Mouse (Mus musculus) thymus, postnatal 14 days (tissue): ENCODE data around the gene Cxcr1.
"Not testable (repeated sequence)": the region's sequence is repeated elsewhere in the genome, so short reads cannot be mapped to it uniquely, and the experiment has no call there.

ENCODE experiments used
- DNase-seq: peaks from one replicate; pipeline ENCODE4 v3.0.0; 2021

Cxcr1 gene

DNA sequence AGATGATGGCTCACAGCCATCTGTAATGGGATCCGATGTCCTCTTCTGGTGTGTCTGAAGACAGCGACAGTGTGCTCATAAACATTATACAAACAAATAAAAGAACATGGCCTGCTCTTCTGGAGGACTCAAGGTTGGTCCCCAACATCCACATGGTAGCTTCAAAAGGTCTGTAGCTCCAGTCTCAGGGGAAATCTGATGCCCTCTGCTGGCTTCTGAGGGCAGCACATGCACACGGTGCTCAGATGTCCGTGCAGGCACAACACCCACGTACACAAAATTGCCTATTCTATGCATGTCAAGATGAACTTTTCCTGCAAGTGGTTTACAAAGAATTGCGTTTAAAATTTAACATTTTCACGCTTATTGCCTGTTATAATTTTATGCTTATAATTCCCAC lies 1.5 kb upstream of the Cxcr1 start:
- peak; percentile 42 for DNase-seq

DNA sequence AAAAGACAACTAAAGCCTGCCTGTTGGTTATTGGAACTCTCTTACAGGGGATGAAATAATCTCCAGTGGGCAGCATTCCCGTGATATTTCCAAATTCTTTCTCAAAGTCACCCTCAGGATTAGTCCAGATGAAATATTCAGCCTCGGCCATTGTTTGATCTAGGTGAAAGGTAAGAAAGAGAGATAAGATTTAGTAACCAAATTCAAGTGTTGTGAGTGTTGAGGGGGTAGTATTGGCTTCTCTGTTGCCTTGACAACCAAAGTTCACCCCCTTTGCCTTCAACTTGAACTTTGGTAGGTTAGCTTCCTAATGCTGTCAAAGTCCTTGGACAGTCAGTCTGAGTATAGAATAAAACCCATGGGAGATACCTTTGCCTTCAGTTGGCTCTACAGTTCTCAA lies 1.7 kb downstream of the Cxcr1 start:
- no peak for DNase-seq

GRCm38 (mm10) chr1:74190471-74190870 lies 4.0 kb downstream of the Cxcr1 start:
- DNase-seq: no peak

GRCm38 (mm10) chr1:74183006-74183405 lies 11.4 kb downstream of the Cxcr1 start:
- no peak for DNase-seq

- DNase-seq: no peak
These were observed 13.0 kb downstream of the Cxcr1 start for GRCm38 (mm10) chr1:74181462-74181861.

DNA sequence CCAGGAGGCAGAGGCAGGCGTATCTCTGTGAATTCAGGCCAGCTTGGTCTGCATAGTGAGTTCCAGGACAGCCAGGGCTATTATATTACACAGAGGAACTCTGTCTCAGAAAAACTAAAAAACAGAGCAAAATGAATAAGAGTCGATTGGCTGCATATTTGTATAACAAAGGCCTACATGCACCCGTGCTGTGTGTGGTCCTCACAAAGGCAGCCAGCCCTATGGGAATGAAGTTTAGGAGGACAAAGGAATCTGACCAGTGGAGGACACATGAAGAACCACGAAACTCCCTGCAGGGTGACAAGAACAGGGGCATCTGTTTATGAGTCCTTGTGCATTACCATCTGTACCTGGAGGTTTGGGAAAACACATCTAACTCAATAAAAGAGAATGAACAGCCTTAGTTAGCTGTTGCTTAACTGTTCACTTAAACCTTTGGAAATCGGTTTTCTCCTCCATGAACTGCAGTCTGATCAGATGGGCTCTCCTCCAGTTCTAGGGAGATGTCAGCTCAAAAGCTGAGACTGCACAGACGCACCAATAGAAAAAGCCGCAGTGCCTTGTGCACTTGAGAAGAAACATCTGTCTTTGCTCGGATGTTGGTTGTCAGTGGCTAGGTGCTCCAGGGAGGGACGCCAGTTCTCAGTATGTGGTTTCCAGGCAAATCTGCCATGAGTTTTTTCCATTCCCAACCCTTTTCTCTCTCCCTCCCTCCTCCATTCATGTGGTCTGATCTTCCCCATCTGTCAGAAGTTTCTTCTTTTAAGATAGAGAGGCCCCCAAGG lies 14.6 kb downstream of the Cxcr1 start:
- DNase-seq: no peak

DNA sequence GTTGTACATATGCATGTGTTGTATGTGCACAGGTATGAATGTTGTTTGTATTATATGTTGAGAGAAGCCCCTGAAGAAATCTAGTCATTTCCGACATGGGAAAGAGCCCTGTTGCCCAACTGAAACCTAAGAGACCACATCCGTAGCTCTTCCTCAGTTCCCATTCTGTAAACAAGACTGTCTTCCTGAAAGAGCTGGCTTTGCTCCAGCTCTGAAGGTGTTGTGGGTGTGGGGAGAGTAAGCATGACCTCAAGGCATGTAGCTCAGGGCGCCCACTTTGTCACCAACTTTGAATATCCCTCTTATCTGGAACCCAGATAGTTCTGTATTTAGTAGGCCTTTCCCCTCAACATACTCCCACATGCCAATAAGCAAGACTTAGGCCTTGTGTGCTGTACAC lies 15.8 kb downstream of the Cxcr1 start:
- no peak for DNase-seq

DNA sequence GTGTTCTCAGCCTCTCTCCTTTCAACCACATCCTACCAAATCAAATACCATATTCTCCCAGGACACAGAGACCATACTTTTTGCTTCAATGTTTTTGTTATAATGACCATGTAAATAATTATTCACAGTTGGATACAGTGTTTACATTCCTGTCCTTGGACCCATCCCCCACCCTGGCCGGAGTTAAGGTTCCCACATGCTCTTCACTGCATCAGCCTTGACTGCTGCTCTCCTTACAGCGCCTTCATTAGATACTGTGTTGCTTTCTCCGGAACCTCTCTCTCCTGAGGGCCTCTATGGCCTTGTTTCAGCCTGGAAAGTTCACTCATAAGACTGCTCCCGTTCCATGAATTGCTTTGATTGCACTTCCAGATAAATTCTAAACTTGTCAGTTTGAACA lies 18.7 kb downstream of the Cxcr1 start:
- DNase-seq: no peak

GRCm38 (mm10) chr1:74172722-74173121 lies 21.7 kb downstream of the Cxcr1 start:
- DNase-seq: no peak

GRCm38 (mm10) chr1:74169721-74170120 lies 24.7 kb downstream of the Cxcr1 start:
- DNase-seq: no peak

GRCm38 (mm10) chr1:74167136-74167535 lies 27.3 kb downstream of the Cxcr1 start:
- DNase-seq: no peak

- no peak for DNase-seq
These were observed 34.4 kb downstream of the Cxcr1 start for GRCm38 (mm10) chr1:74160036-74160435.

GRCm38 (mm10) chr1:74159613-74160012 lies 34.8 kb downstream of the Cxcr1 start:
- not testable (repeated sequence) for DNase-seq

- DNase-seq: no peak
These were observed 38.0 kb downstream of the Cxcr1 start for GRCm38 (mm10) chr1:74156381-74156910.

DNA sequence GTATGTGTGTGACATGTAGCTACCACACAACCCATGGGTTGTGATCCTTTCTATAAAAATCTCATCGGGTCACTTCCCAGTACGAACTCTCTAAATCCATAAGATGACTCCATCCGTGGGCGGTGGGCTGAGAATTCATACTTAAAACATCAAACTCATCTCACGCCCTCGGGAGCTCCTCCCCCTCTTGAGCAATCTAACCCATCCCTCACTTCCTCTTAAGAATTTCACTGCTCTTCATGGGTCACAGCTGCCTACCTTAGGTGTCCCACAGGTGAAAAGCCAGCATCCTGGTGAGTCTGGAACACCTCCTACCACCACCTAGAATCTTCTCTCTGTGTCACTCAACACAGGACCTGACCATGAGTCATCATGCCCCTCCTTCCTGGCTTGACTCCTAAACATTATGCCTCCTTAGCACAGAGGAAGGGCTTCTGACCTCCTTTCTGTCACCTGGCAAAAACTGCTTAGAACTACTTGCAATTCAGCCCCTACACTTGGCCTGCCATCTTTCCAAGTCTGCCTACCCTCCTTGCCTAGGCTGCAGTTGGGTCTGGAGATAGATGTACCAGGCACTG lies 38.9 kb downstream of the Cxcr1 start:
- DNase-seq: no peak

DNA sequence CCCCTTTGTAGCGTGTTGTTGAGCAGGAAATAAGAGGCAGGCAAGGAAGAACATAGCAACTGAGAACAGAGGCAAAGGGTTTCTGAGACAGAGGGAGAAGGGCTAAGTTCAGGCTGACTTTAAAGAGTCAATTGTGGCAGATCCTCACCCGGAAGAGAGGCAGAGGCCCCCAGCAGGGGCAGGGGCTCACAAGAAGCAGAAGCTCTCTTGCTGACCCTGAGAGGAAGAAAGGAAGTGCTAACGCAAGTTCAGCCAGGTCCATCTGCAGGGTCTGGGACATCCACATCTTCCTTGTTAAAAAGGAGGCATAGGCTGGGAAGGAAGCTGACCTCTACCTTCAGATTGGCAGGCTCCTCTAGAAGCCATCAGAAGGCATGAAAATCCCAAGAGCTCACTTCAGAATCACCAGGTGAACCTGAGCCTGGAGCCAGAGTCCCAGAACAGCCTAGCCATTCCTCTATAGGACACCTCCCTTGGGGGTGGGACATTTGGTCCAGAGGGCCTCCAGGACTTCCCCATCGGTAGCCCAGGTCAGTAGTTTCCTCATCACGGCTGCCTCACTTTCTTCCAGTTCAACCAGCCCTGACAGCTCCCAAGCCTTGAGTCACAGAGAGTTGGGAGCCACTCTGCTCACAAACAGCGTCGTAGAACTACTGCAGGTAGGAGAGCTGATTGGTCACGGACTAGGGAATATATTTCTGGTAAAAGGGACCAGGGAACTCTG lies 40.8 kb downstream of the Cxcr1 start, which contains the start of gene Cxcr2:
TSS of gene Cxcr2 (plus strand) at position 529 of the 724 bp plus-strand sequence.
- DNase-seq: peak; percentile 49

- no peak for DNase-seq
These were observed 43.3 kb downstream of the Cxcr1 start for GRCm38 (mm10) chr1:74151091-74151490.

- no peak for DNase-seq
These were observed 44.3 kb downstream of the Cxcr1 start for GRCm38 (mm10) chr1:74150101-74150500.

DNA sequence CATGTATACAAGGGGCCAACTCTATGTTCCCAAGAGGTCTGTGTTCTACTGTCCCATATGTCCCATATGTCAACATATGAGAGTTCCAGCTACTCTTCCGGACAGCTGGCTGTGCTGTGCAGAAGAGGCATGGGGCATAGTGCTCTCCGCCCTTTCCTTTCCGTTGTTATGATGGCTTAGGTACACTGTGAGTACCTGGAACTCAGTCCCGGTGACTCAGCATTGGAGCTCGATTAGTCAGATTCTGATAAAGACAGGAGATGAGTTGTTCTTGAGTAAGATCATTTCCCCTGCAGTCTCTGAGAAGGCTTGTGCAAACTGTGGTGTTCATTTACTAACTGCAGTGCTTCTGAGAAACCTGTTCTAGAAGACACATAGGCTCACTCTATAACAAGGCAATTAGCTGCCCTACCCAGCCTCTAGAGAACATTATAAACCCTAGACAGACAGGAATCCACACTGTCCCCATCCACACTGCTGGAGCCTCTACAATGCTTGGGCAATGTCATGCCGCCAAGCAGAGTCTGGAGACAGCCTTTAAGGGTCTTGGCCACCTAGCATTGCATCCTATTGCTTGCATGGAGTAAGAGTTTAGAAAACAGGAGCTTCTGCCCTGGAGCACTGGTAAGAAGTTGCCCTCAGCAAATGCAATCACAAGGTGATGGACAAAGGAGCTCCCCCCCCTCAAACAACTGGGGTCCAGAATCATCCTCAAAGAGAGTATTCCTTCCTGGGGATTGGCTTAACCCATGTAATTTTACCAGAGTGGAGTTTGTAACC lies 45.1 kb downstream of the Cxcr1 start:
- DNase-seq: no peak
